Mouse (Mus musculus) ES-E14 (cell line): ENCODE results near the gene Stx7. TPM values are rescaled to one million over a fixed set of nuclear protein-coding genes. Genes with fewer than 3 reads are reported as not detected.

Experiments used
- DNase-seq: peaks from one replicate; pipeline ENCODE4 v3.0.0-alpha.2; 2013; ENCODE audit warnings: low read depth, low spot score
- H3K27ac ChIP-seq: 2 replicates; pipeline ENCODE4 v1.5.1; 2012; ENCODE audit warnings: low read depth, mild to moderate bottlenecking, low read length, moderate library complexity, mixed read lengths; ENCODE audit not compliant: poor library complexity, insufficient read depth, severe bottlenecking
- H3K36me3 ChIP-seq: 2 replicates; pipeline ENCODE4 v1.6.1; 2012; ENCODE audit warnings: mild to moderate bottlenecking, low read length, moderate library complexity, mixed read lengths; ENCODE audit not compliant: control insufficient read depth, poor library complexity, insufficient read depth, severe bottlenecking
- H3K4me1 ChIP-seq, 2 experiments: fragments of 150-350 bp in 1 of 2; sonication (generic) in 1 of 2; 2 replicates each; pipeline ENCODE4 v1.6.1; 2012; ENCODE audit warnings: low read length in 2 of 2, mild to moderate bottlenecking in 1 of 2, mixed read lengths in 1 of 2; ENCODE audit not compliant: control insufficient read depth in 2 of 2, insufficient read depth in 2 of 2, poor library complexity in 1 of 2
- H3K4me3 ChIP-seq, 2 experiments: fragments of 150-350 bp in 1 of 2; sonication (generic) in 1 of 2; 2 replicates each; pipeline ENCODE4 v1.5.1; 2012; ENCODE audit warnings: low read length in 2 of 2, low read depth in 1 of 2, mild to moderate bottlenecking in 1 of 2, mixed read lengths in 1 of 2; ENCODE audit not compliant: insufficient read depth in 1 of 2, poor library complexity in 1 of 2, severe bottlenecking in 1 of 2
- H3K9ac ChIP-seq: 2 replicates; pipeline ENCODE4 v1.6.1; 2012; ENCODE audit warnings: low read depth, mild to moderate bottlenecking, low read length, mixed read lengths; ENCODE audit not compliant: poor library complexity, insufficient read depth, severe bottlenecking
- H3K9me3 ChIP-seq: fragments of 150-350 bp; sonication (generic); 2 replicates; pipeline ENCODE4 v1.6.1; 2012; ENCODE audit warnings: low read depth, mild to moderate bottlenecking, low read length; ENCODE audit not compliant: control insufficient read depth, insufficient read depth
- CHD2 ChIP-seq: IDR thresholded peaks from 2 replicates; pipeline ENCODE4 v1.6.1; 2014; ENCODE audit warnings: mild to moderate bottlenecking, low read depth, low read length, inconsistent platforms
- HCFC1 ChIP-seq: IDR thresholded peaks from 2 replicates; pipeline ENCODE4 v1.6.1; 2012; ENCODE audit warnings: low read length, inconsistent platforms, borderline replicate concordance; ENCODE audit not compliant: insufficient read depth
- MAFK ChIP-seq: IDR thresholded peaks from 2 replicates; pipeline ENCODE4 v1.6.1; 2014; ENCODE audit warnings: mild to moderate bottlenecking, low read depth, low read length, inconsistent platforms; ENCODE audit not compliant: insufficient read depth
- ZC3H11A ChIP-seq: IDR thresholded peaks from 2 replicates; pipeline ENCODE4 v1.6.1; 2012; ENCODE audit warnings: low read depth, mild to moderate bottlenecking, inconsistent platforms, low read length, borderline replicate concordance
- ZNF384 ChIP-seq: IDR thresholded peaks from 2 replicates; pipeline ENCODE4 v1.6.1; 2012; ENCODE audit warnings: low read depth, low read length, inconsistent platforms
- in situ Hi-C, 2 experiments: fragments of 600-800 bp; cut with MboI; formaldehyde crosslinking; loops; one replicate each; pipeline ENCODE4 v1.15.1; 2025; ENCODE audit warnings: low sequenced_read_pairs in 2 of 2, inconsistent platforms in 1 of 2; ENCODE audit not compliant: unreplicated experiment in 2 of 2
- total RNA-seq: library from RNA; depleted of rRNA; stranded (reverse); fragments of 300-350 nt; gene quantifications from 2 replicates; pipeline ENCODE4 v1.2.3, GENCODE M21; 2012

The Stx7 gene
- total RNA-seq, 1 experiment = 44.5 TPM

- Histone ChIP-seq H3K27ac (no peak overlapping the region), H3K4me3 (no peak overlapping the region), H3K9ac (no peak overlapping the region), H3K4me1 (peaks cover 0 to 7% of the 10 kb centered on the region in 2 experiments; a peak in 1 of 4 replicates), H3K9me3 (no peaks in the 10 kb centered on the region), H3K36me3 (no peaks in the 10 kb centered on the region)
- no peak for DNase-seq
- in situ Hi-C loops = no loop called here
- TF ChIP-seq ZC3H11A (no peak), CHD2 (no peak)
Measured at GRCm38 (mm10) chr10:24171906-24172459, 22.9 kb downstream of the Stx7 start.

GRCm38 (mm10) chr10:24173210-24174001 is 24.3 kb downstream of the Stx7 start:
- H3K4me1 ChIP-seq = no peaks in the 10 kb centered on the region
- DNase-seq = peak; percentile 58
- H3K27ac ChIP-seq = no peak overlapping the region
- H3K4me3 ChIP-seq = no peak overlapping the region
- H3K36me3 ChIP-seq = no peaks in the 10 kb centered on the region
- peak; percentile 43 for TF ChIP-seq ZC3H11A
- TF ChIP-seq HCFC1 = no peak
- 0 out of 2 replicates have a peak, but pooled peaks have one; percentile 4 for TF ChIP-seq MAFK
- TF ChIP-seq ZNF384 = no peak
- TF ChIP-seq CHD2 = no peak
- in situ Hi-C loops = no loop called here
- H3K9ac ChIP-seq = no peak overlapping the region
- H3K9me3 ChIP-seq = no peaks in the 10 kb centered on the region

GRCm38 (mm10) chr10:24190392-24190791 is 41.3 kb downstream of the Stx7 start:
- Histone ChIP-seq H3K9ac (no peak overlapping the region), H3K4me1 (no peaks in the 10 kb centered on the region; a peak in 1 of 4 replicates), H3K27ac (no peak overlapping the region), H3K4me3 (no peak overlapping the region), H3K9me3 (no peaks in the 10 kb centered on the region), H3K36me3 (0 out of 2 replicates have a peak, but pooled peaks cover 1% of the 10 kb centered on the region)
- DNase-seq = no peak
- TF ChIP-seq ZNF384 = no peak
- no peak for TF ChIP-seq HCFC1
- no peak for TF ChIP-seq ZC3H11A
- TF ChIP-seq MAFK = no peak
- no peak for TF ChIP-seq CHD2
- in situ Hi-C loops = no loop called here

GRCm38 (mm10) chr10:24191977-24192376 is 42.9 kb downstream of the Stx7 start:
- no peak for DNase-seq
- in situ Hi-C loops = no loop called here

More at GRCm38 (mm10) chr10:24191977-24192376, 42.9 kb downstream of the Stx7 start:
- Histone ChIP-seq H3K4me1 (no peaks in the 10 kb centered on the region; a peak in 1 of 4 replicates), H3K4me3 (no peak overlapping the region), H3K9me3 (no peaks in the 10 kb centered on the region), H3K9ac (no peak overlapping the region), H3K36me3 (no peaks in the 10 kb centered on the region), H3K27ac (no peak overlapping the region)
- TF ChIP-seq MAFK (no peak), ZC3H11A (no peak), HCFC1 (no peak), CHD2 (no peak), ZNF384 (no peak)
